Mouse (Mus musculus) lung, embryonic 16.5 days (tissue): ENCODE results near the gene Emid1. TPM values are rescaled to one million over a fixed set of nuclear protein-coding genes. Genes with fewer than 3 reads are reported as not detected.

Source experiments
- ATAC-seq: fragments of 200-750 bp; cut with Nextera tagmentation; 2 replicates; pipeline ENCODE4 v1.8.0; 2017; ENCODE audit warnings: low read depth, mild to moderate bottlenecking, moderate library complexity
- H3K27ac ChIP-seq: fragments of 300-500 bp; sonication (generic); 2 replicates; pipeline ENCODE4 v1.5.1; 2014; ENCODE audit warnings: mild to moderate bottlenecking, control low read depth, low read length
- H3K27me3 ChIP-seq: fragments of 300-500 bp; sonication (generic); 2 replicates; pipeline ENCODE4 v1.6.1; 2014; ENCODE audit warnings: low read depth, low read length, mixed read lengths; ENCODE audit not compliant: control insufficient read depth, insufficient read depth
- H3K36me3 ChIP-seq: fragments of 300-500 bp; sonication (generic); 2 replicates; pipeline ENCODE4 v1.6.1; 2014; ENCODE audit warnings: low read length; ENCODE audit not compliant: control insufficient read depth, insufficient read depth
- H3K4me1 ChIP-seq: fragments of 300-500 bp; sonication (generic); replicated peaks from 2 replicates; pipeline ENCODE4 v1.6.1; 2014; ENCODE audit warnings: low read length, mixed read lengths; ENCODE audit not compliant: control insufficient read depth, insufficient read depth
- H3K4me2 ChIP-seq: fragments of 300-500 bp; sonication (generic); 2 replicates; pipeline ENCODE4 v1.6.1; 2014; ENCODE audit warnings: low read depth, low read length, control low read depth
- H3K4me3 ChIP-seq: fragments of 300-500 bp; sonication (generic); 2 replicates; pipeline ENCODE4 v1.5.1; 2014; ENCODE audit warnings: mild to moderate bottlenecking, low read length, control low read depth
- H3K9ac ChIP-seq: fragments of 300-500 bp; sonication (generic); 2 replicates; pipeline ENCODE4 v1.6.1; 2014; ENCODE audit warnings: low read length, control low read depth
- H3K9me3 ChIP-seq: fragments of 300-500 bp; sonication (generic); 2 replicates; pipeline ENCODE4 v1.6.1; 2016; ENCODE audit warnings: low read length; ENCODE audit not compliant: control insufficient read depth
- WGBS: fragments of 180-500 bp; shearing (Covaris S2); extraction: QIAGEN DNeasy Blood & Tissue Kit; methylation state at CpG from one replicate; pipeline ENCODE4 v1.1.7; 2014; 5-methylcytosine and 5-hydroxymethylcytosine counted together
- polyA plus RNA-seq: library from polyadenylated mRNA; unstranded; fragments of >200 nt; fragmentation: Nextera tagmentation; extraction: Ambion mirVana; gene quantifications from 2 replicates; pipeline ENCODE4 v1.2.1, GENCODE M21; 2015

Emid1 gene
- polyA plus RNA-seq, 1 experiment from 2014 or later, result 46.7 TPM

DNA sequence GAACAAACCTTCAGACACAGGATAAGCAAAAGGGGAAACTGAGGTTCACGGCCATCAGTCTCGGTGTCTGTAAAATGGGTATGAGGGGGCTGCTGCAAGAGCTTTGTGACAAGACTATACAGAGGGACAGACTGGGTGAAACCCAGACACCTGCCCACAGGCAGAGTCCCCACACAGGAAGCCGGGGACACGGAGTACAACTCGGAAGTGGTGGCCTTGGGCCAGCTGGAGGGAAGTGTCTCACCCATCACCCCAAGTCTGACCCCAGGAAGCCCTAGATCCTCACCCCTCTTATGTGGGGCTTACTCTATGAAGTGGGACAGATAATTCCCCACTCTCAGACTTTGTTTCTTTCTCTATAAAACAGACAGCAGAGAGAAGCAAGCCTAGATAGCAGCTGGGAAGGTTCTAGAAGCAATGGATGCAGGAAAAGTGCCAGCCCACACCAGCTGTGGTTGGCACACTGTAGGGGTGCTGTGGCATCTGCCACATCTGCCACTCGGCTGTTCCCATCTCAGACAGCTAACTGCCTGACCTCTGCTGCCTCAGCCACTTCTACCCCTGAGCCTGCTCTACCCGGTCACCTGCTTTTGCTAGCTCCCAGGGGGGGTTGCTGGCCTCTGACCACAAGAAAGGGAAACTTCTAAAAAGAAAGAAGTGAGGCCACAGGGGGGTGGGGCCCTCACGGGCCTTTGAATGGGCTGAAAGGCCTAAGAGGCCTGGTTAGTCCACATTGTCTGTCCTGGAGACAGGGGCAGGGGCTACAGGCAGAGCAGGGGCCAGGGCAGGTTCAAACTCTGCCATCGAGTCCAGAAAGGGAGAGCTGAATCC is 1.4 kb downstream of the Emid1 start:
- H3K4me2 ChIP-seq, result peak overlapping the region; percentile 97; the same call in 1 of the 2 replicates
- 0 out of 2 replicates have a peak overlapping the region, but pooled peaks have one; percentile 4 for H3K4me3 ChIP-seq
- H3K36me3 ChIP-seq, result no peaks in the 10 kb centered on the region
- no peak overlapping the region for H3K27ac ChIP-seq
- no peak for ATAC-seq
- H3K4me1 ChIP-seq, result peaks cover 42% of the 10 kb centered on the region
- no peaks in the 10 kb centered on the region for H3K27me3 ChIP-seq
- peak overlapping the region; percentile 25; the same call in 1 of the 2 replicates for H3K9ac ChIP-seq
- WGBS, result 53% methylated on average over 9 of the region's 9 CpGs
- no peaks in the 10 kb centered on the region for H3K9me3 ChIP-seq

- H3K27me3 ChIP-seq, result no peaks in the 10 kb centered on the region
- no peak overlapping the region for H3K4me2 ChIP-seq
- H3K4me1 ChIP-seq, result peaks cover 35% of the 10 kb centered on the region
- no peak overlapping the region for H3K4me3 ChIP-seq
- WGBS, result 63% methylated on average over 9 of the region's 9 CpGs
- H3K27ac ChIP-seq, result no peak overlapping the region
- H3K9ac ChIP-seq, result no peak overlapping the region
- no peak for ATAC-seq
- H3K36me3 ChIP-seq, result no peaks in the 10 kb centered on the region
- no peaks in the 10 kb centered on the region for H3K9me3 ChIP-seq
Measured at GRCm38 (mm10) chr11:5149955-5150354, 2.1 kb downstream of the Emid1 start.

DNA sequence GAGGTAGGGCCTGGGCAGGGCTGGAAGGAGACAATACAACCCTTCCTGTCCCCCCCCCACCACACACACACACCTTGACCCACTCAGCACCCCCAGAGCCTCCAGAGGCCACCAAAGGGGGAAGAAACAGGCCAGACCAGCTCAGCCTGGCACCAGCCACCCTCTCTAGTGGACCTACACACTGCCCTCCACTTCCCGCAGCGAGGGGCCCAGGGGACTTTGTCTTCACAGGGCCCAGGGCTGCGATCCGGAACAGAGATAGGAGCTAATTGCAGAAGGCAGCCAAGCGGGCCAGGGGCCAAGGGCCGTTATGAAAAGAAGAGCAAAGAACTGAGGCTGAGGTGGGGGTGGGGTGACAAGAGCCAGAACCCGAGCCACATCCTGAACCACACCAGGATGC is 2.8 kb downstream of the Emid1 start:
- H3K27me3 ChIP-seq, result no peaks in the 10 kb centered on the region
- peak; percentile 41 for ATAC-seq
- H3K4me2 ChIP-seq, result peak overlapping the region; percentile 21; the same call in 1 of the 2 replicates
- peaks cover 30% of the 10 kb centered on the region for H3K4me1 ChIP-seq
- H3K36me3 ChIP-seq, result no peaks in the 10 kb centered on the region
- H3K9ac ChIP-seq, result peak overlapping the region; percentile 13
- H3K27ac ChIP-seq, result peak overlapping the region; percentile 39
- H3K9me3 ChIP-seq, result no peaks in the 10 kb centered on the region
- H3K4me3 ChIP-seq, result no peak overlapping the region
- 12% methylated on average over 7 of the region's 7 CpGs for WGBS

DNA sequence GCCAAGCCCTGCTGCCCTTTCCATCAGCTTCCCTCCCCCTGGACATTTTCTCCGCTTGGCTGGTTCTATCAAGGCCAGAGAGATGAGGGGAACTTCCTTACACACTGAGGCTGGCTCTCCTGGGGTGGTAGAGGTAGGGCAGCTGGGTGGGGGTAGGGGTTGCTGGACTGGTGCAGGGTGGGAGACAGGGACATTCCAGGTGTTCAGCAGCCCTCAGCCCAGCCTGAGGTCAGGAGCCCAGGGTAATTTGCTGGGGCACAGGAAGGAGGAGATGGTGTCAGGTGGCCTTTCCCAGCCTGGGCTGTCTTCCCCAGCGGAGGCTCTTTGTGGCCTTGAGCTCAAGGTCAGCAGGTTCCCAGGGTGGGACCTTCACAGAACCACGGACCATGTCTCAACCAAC is 6.5 kb downstream of the Emid1 start:
- no peak for ATAC-seq
- H3K9ac ChIP-seq, result no peak overlapping the region
- no peaks in the 10 kb centered on the region for H3K9me3 ChIP-seq
- peaks cover 31% of the 10 kb centered on the region for H3K4me1 ChIP-seq
- no peak overlapping the region for H3K4me3 ChIP-seq
- H3K27ac ChIP-seq, result no peak overlapping the region
- H3K36me3 ChIP-seq, result no peaks in the 10 kb centered on the region
- no peaks in the 10 kb centered on the region for H3K27me3 ChIP-seq
- 89% methylated on average over 3 of the region's 3 CpGs for WGBS
- no peak overlapping the region for H3K4me2 ChIP-seq

GRCm38 (mm10) chr11:5141965-5142364 is 10.1 kb downstream of the Emid1 start:
- H3K4me1 ChIP-seq, result peaks cover 31% of the 10 kb centered on the region
- H3K27ac ChIP-seq, result peak overlapping the region; percentile 39
- H3K9me3 ChIP-seq, result no peaks in the 10 kb centered on the region
- H3K4me3 ChIP-seq, result no peak overlapping the region
- ATAC-seq, result no peak
- WGBS, result 64% methylated on average over 2 of the region's 2 CpGs
- no peak overlapping the region; the same call in 1 of the 2 replicates for H3K9ac ChIP-seq
- no peak overlapping the region for H3K4me2 ChIP-seq
- no peaks in the 10 kb centered on the region for H3K27me3 ChIP-seq
- H3K36me3 ChIP-seq, result no peaks in the 10 kb centered on the region

DNA sequence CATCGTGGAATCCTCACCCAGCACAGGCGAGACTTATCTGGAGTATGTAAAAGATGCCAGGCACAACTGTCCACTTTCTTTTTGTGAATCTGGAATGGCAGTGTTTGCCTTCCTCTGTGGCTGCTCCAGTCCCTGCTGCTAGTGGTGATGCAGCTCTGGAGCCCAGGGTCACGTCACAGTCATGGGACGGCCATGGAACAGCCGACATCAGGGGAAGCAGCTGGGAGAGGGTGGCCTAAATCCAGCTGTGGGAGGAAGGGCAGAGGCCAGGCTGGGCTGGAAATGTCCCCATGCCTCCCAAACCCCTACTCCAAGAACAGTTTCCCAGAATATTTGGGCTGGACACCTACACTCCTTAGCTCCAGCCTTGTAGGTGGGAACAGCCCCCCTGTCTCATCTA is 10.8 kb downstream of the Emid1 start:
- Histone ChIP-seq H3K4me3 (no peak overlapping the region), H3K27ac (peak overlapping the region; percentile 64; the same call in 1 of the 2 replicates), H3K36me3 (no peaks in the 10 kb centered on the region), H3K4me1 (peaks cover 31% of the 10 kb centered on the region), H3K27me3 (no peaks in the 10 kb centered on the region), H3K4me2 (no peak overlapping the region), H3K9me3 (no peaks in the 10 kb centered on the region), H3K9ac (0 out of 2 replicates have a peak overlapping the region, but pooled peaks have one; percentile 17)
- peak; percentile 34; the same call in 1 of the 2 replicates for ATAC-seq
- WGBS, result 57% methylated on average over 5 of the region's 5 CpGs

DNA sequence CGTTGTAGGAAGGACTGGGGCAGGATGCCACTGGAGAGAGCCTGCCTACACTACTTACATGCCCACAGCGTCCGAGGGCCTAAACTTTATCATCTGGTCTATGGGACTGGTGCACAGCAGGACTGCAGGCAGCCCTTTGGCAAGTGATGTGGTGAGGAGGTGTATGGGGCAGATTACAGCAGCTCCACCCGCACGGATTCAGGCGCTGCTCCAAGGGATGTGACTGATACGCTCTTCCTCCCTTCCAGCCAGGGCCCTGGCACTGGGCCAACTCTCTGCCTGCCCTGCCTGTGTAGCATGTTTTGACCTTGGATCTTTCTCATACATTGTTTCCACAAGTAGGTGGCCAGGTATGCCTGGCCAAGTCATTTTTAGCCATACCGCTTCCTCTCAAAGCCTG is 11.4 kb downstream of the Emid1 start:
- peak; percentile 24; the same call in 1 of the 2 replicates for ATAC-seq
- 20% methylated on average over 8 of the region's 8 CpGs for WGBS
- Histone ChIP-seq H3K36me3 (no peaks in the 10 kb centered on the region), H3K4me2 (no peak overlapping the region), H3K9me3 (no peaks in the 10 kb centered on the region), H3K27ac (peak overlapping the region; percentile 64; the same call in 1 of the 2 replicates), H3K4me3 (no peak overlapping the region), H3K4me1 (peaks cover 37% of the 10 kb centered on the region), H3K27me3 (no peaks in the 10 kb centered on the region), H3K9ac (no peak overlapping the region)

DNA sequence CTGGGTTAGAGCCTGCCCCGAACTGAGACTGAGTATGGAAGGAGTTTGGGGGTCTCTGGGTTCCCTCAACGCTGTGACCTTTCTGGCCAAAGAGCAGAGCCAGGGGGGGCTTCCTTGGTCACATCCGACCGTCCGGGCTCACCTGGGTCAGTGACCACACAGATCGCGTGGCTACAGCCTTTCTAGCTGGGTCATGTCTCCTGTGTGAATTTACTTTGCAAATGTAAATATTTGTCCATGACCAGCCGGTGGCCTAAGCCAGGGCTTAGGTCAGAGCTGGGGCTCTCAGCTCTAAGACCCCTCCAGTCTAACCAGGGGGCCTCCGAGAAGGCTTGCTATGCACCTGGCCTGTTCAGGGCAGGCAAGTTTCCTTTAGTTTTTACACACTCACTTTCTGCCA is 12.7 kb downstream of the Emid1 start:
- WGBS, result 46% methylated on average over 9 of the region's 9 CpGs
- peak overlapping the region; percentile 80 for H3K27ac ChIP-seq

DNA sequence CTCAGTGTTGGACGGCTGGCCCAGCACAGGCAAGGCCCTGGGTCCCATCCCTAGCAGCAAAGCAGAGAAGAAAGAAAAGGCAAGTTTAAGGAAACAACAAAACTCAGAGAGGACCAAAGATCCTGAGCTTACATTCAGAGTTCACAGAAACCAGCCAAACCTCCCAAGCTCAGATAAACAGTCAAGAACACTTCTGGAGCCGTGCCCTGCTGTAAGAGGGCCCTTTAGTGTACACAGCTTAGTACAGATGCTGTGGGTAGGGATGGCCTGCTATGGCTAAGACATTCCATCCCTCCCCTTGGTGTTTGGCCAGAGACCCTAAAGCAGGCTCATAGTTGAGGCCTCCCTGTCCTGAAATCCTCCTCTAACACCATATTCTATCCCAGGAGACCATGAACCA is 13.4 kb downstream of the Emid1 start:
- Histone ChIP-seq H3K4me3 (no peak overlapping the region), H3K27ac (peak overlapping the region; percentile 80), H3K36me3 (no peaks in the 10 kb centered on the region), H3K27me3 (no peaks in the 10 kb centered on the region), H3K4me2 (no peak overlapping the region), H3K4me1 (peaks cover 38% of the 10 kb centered on the region), H3K9me3 (no peaks in the 10 kb centered on the region), H3K9ac (no peak overlapping the region; the same call in 1 of the 2 replicates)
- 25% methylated on average over 2 of the region's 2 CpGs for WGBS
- peak; percentile 58 for ATAC-seq

More for the DNA sequence above, 12.7 kb downstream of the Emid1 start:
- ATAC-seq, result no peak
- Histone ChIP-seq H3K9me3 (no peaks in the 10 kb centered on the region), H3K4me2 (no peak overlapping the region), H3K9ac (no peak overlapping the region; the same call in 1 of the 2 replicates), H3K4me1 (peaks cover 38% of the 10 kb centered on the region), H3K27me3 (no peaks in the 10 kb centered on the region), H3K36me3 (no peaks in the 10 kb centered on the region), H3K4me3 (no peak overlapping the region)
